Mouse (Mus musculus) inflammation-experienced regulatory T-cells, adult 6 months (primary cell): Measurements from ENCODE around the gene Kcnj16. TPM values are rescaled to one million over a fixed set of nuclear protein-coding genes. Genes with fewer than 3 reads are reported as not detected.

ENCODE experiments used
- ATAC-seq: one replicate; pipeline ENCODE4 v1.8.0; 2017
- polyA plus RNA-seq, 3 experiments: library from polyadenylated mRNA; unstranded; fragments of 100-300 nt; shearing (Covaris generic); gene quantifications; one replicate each; pipeline ENCODE4 v1.2.1; 2017

Kcnj16 gene
- polyA plus RNA-seq, 3 experiments from 2014 or later: not detected

DNA sequence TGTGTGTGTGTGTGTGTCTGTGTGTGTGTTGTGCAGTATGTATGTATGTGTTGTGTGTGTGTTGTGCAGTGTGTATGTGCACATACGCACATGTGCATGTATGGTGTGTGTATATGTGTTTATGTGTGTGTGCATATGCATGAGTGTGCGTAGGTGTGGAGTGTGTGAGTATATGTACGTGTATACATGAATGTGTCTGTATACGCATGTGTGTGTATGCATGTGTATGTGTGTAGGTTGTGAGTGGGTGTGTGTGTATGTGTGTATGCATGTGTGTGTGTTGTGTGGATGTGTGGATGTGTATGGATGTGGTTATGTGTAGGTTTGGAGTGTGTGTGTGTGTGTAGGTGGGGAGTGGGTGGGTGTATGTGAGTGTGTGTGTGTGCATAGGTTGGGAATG, 89.6 kb downstream of the Kcnj16 start:
- ATAC-seq: no peak

- no peak for ATAC-seq
Observed at GRCm38 (mm10) chr11:111059440-111059839, 91.6 kb downstream of the Kcnj16 start.

- ATAC-seq: no peak
Observed at GRCm38 (mm10) chr11:111060216-111060615, 92.4 kb downstream of the Kcnj16 start.

- ATAC-seq: no peak
Observed at GRCm38 (mm10) chr11:111064751-111065527, 97.1 kb downstream of the Kcnj16 start.

GRCm38 (mm10) chr11:111065635-111066298, 97.9 kb downstream of the Kcnj16 start, which contains the start of gene Kcnj2:
Gene Kcnj2, plus strand, starts transcription at chr11:111066164.
- ATAC-seq: peak; percentile 41

GRCm38 (mm10) chr11:111066299-111066691, 98.5 kb downstream of the Kcnj16 start:
- ATAC-seq: no peak

GRCm38 (mm10) chr11:111067787-111068186, 100.0 kb downstream of the Kcnj16 start:
- ATAC-seq: no peak

DNA sequence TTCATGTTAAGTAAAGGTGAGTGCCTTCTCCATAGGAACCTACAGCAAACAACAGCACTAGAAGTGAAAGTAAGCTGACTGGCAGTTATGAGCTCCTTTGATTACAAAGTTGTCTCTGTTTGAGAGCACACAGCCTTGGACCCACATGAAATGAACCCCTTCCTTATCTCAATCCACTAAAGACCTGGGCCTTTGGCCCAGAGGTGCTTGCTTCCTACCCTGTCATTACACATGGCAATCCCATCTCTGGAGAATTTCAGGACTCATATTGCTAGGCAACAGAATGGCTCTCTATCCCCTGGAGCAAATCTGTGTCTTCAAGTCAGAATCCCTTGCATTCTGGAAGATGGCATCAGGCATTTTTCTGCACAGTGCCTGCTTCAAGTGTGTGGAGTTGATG, 102.6 kb downstream of the Kcnj16 start:
- ATAC-seq: no peak

GRCm38 (mm10) chr11:111074131-111074530, 106.3 kb downstream of the Kcnj16 start:
- no peak for ATAC-seq

Other genes with a start within 250 kb of the Kcnj16 start
- not detected for gene Kcnj2, start 98.1 kb downstream of the Kcnj16 start, polyA plus RNA-seq